Mouse (Mus musculus): Measurements from ENCODE around the gene Zglp1.
"Not testable (repeated sequence)": the region's sequence is repeated elsewhere in the genome, so short reads cannot be mapped to it uniquely, and the experiment has no call there.

DNA sequence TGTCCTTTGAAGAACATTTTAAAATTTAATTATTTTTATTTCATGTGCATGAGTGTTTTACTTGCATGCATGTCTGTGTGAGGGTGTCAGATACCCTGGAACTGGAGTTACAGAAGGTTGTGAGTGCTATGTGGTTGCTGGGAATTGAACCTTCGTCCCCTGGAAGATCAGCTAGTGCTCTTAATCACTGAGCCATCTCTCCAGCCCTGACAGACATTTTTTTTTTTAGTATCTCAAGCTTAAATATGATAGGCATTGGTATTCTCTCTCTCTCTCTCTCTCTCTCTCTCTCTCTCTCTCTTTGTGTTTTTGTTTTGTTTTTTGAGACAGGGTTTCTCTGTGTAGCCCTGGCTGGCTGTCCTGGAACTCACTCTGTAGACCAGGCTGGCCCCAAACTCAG lies 22.1 kb downstream of the Zglp1 start:
- not testable (repeated sequence) for TF ChIP-seq CTCF (IDR thresholded peaks at IDR 0.05 in 2 of 3, conservative IDR thresholded peaks at IDR 0.05 in 1 of 3; ENCODE audit: control insufficient read depth in 1 of 3, insufficient read depth in 1 of 3, low read depth in 2 of 3, low read length in 3 of 3, poor library complexity in 1 of 3, severe bottlenecking in 1 of 3); POLR2A (IDR thresholded peaks at IDR 0.05; ENCODE audit: control insufficient read depth in 1 of 2, insufficient read depth in 1 of 2, low read depth in 1 of 2, low read length in 2 of 2, poor library complexity in 1 of 2); MAX (IDR thresholded peaks at IDR 0.05; ENCODE audit: low read length); USF1 (IDR thresholded peaks at IDR 0.05; ENCODE audit: low read depth, low read length); EP300 (IDR thresholded peaks at IDR 0.05; ENCODE audit: low read depth in 1 of 2, low read length in 2 of 2); E2F4 (IDR thresholded peaks at IDR 0.05; ENCODE audit: borderline replicate concordance, low read depth, low read length); JUND (IDR thresholded peaks at IDR 0.05; ENCODE audit: low read depth, low read length); ELF1 (IDR thresholded peaks at IDR 0.05; ENCODE audit: low read depth, low read length); MXI1 (IDR thresholded peaks at IDR 0.05; ENCODE audit: low read depth, low read length)

Data from MEL (cell line).